Comparison of ENCODE assay signal across 21 mouse cellular contexts in genomic region chr5:137411235-137411634, GRCm38 (mm10).
DNase-seq lines count a peak whose midpoint lies in the region; ATAC-seq and TF ChIP-seq lines count a peak whose summit lies in the region.
"Had no signal": no experiment of that assay in that cellular context is flagged by ENCODE, and none has a peak within 500 bp of the region (broad histone marks: within the 10 kb centered on the region; RNA-seq: fewer than 3 reads in every experiment).

No protein-coding gene starts in this region.

- no peak overlapping the region for H3K4me2 ChIP-seq in limb, embryonic 13.5 days (replicated peaks)
- H3K4me2 ChIP-seq in lung, embryonic 15.5 days = no peak overlapping the region
- no peak overlapping the region for H3K4me2 ChIP-seq in lung, embryonic 16.5 days (ENCODE audit: low read depth, low read length)
- no peak overlapping the region for H3K4me2 ChIP-seq in lung, postnatal 0 days (replicated peaks; ENCODE audit: low read depth, low read length)

- H3K9ac ChIP-seq in limb, embryonic 13.5 days = 0 out of 2 replicates have a peak overlapping the region, but pooled peaks have one; percentile 19
- H3K9ac ChIP-seq in lung, embryonic 15.5 days = no peak overlapping the region
- no peak overlapping the region for H3K9ac ChIP-seq in lung, embryonic 16.5 days (ENCODE audit: low read length)
- H3K9ac ChIP-seq in lung, postnatal 0 days (replicated peaks; ENCODE audit: low read depth) = no peak overlapping the region

- peak; percentile 37; the same call in 1 of the 2 replicates for TF ChIP-seq EP300 in lung, postnatal 0 days (IDR thresholded peaks at IDR 0.05)

- no peak for TF ChIP-seq POLR2A in lung, adult 2 months (IDR thresholded peaks at IDR 0.05; ENCODE audit: borderline replicate concordance, extremely low read depth, low read depth, low read length)

- no peaks in the 10 kb centered on the region for H3K27me3 ChIP-seq in limb, embryonic 13.5 days
- no peaks in the 10 kb centered on the region for H3K27me3 ChIP-seq in limb, embryonic 10.5 days (ENCODE audit: low read depth, poor library complexity, severe bottlenecking)
- no peaks in the 10 kb centered on the region for H3K27me3 ChIP-seq in lung, embryonic 15.5 days
- H3K27me3 ChIP-seq in lung, embryonic 16.5 days (ENCODE audit: control insufficient read depth, insufficient read depth, low read depth, low read length) = no peaks in the 10 kb centered on the region
- no peaks in the 10 kb centered on the region for H3K27me3 ChIP-seq in lung, postnatal 0 days (replicated peaks; ENCODE audit: insufficient read depth, low read length)
- H3K27me3 ChIP-seq: Patski had no signal

- H3K4me1 ChIP-seq in limb, embryonic 13.5 days = peaks cover 11% of the 10 kb centered on the region; the same call in 1 of the 2 replicates
- H3K4me1 ChIP-seq in limb, embryonic 10.5 days = peaks cover 15% of the 10 kb centered on the region
- H3K4me1 ChIP-seq in lung, embryonic 15.5 days = peaks cover 14% of the 10 kb centered on the region; the same call in 1 of the 2 replicates
- H3K4me1 ChIP-seq in lung, embryonic 16.5 days (replicated peaks; ENCODE audit: control insufficient read depth, insufficient read depth, low read length) = peaks cover 5% of the 10 kb centered on the region; the same call in 1 of the 2 replicates
- no peaks in the 10 kb centered on the region for H3K4me1 ChIP-seq in lung, adult 2 months (ENCODE audit: control insufficient read depth, insufficient read depth, low read length)
- no peaks in the 10 kb centered on the region for H3K4me1 ChIP-seq in lung, postnatal 0 days (ENCODE audit: insufficient read depth, low read depth, low read length)

- no peak for ATAC-seq in limb, embryonic 13.5 days (ENCODE audit: low FRiP score, low read depth)
- peak; percentile 38; the same call in 1 of the 2 replicates for ATAC-seq in lung, embryonic 15.5 days (ENCODE audit: borderline replicate concordance, extremely low read depth, low FRiP score, low TSS enrichment)
- peak; percentile 90 for ATAC-seq in lung, embryonic 16.5 days (ENCODE audit: low read depth)
- peak; percentile 92 for ATAC-seq in lung, postnatal 0 days
- ATAC-seq: activated CD4-positive, CD25-positive, alpha-beta regulatory T cell, adult 4 months; CD4-positive, CD25-positive, alpha-beta regulatory T cell, adult 4 months; Patski had no signal

- no peak for DNase-seq in limb, embryonic 10.5 days (ENCODE audit: low spot score)
- DNase-seq in lung, postnatal 25 days (ENCODE audit: low spot score) = no peak
- no peak for DNase-seq in lung, adult 2 months
- DNase-seq in lung, postnatal 0 days (ENCODE audit: low spot score) = peak; percentile 69
- DNase-seq in lung, postnatal 10 days = no peak
- DNase-seq: adrenal gland, adult 2 months; adrenal gland, adult 8-10 months; adrenal gland, postnatal 10 days; adrenal gland, postnatal 14 days; adrenal gland, postnatal 25 days; adrenal gland, postnatal 36 days; B cell, adult 2 months; cerebellum, adult 11 months; cerebellum, adult 11-12 months had no signal

- no peaks in the 10 kb centered on the region for H3K9me3 ChIP-seq in limb, embryonic 13.5 days
- no peaks in the 10 kb centered on the region for H3K9me3 ChIP-seq in limb, embryonic 10.5 days (replicated peaks)
- H3K9me3 ChIP-seq in lung, embryonic 15.5 days = no peaks in the 10 kb centered on the region
- H3K9me3 ChIP-seq in lung, embryonic 16.5 days (ENCODE audit: control insufficient read depth, low read length) = no peaks in the 10 kb centered on the region
- H3K9me3 ChIP-seq in lung, postnatal 0 days (ENCODE audit: low read length) = no peaks in the 10 kb centered on the region
- H3K9me3 ChIP-seq: G1E had no signal

- H3K36me3 ChIP-seq in limb, embryonic 13.5 days = no peaks in the 10 kb centered on the region
- no peaks in the 10 kb centered on the region for H3K36me3 ChIP-seq in limb, embryonic 10.5 days
- H3K36me3 ChIP-seq in lung, embryonic 15.5 days = no peaks in the 10 kb centered on the region
- no peaks in the 10 kb centered on the region for H3K36me3 ChIP-seq in lung, embryonic 16.5 days (ENCODE audit: control insufficient read depth, insufficient read depth, low read length)
- H3K36me3 ChIP-seq in lung, postnatal 0 days (ENCODE audit: insufficient read depth, low read length) = no peaks in the 10 kb centered on the region
- H3K36me3 ChIP-seq: G1E had no signal

- WGBS in limb, embryonic 13.5 days = 65% methylated on average over 8 of the region's 8 CpGs
- 73% methylated on average over 8 of the region's 8 CpGs for WGBS in limb, embryonic 10.5 days
- 46% methylated on average over 8 of the region's 8 CpGs for WGBS in lung, embryonic 15.5 days
- 43% methylated on average over 8 of the region's 8 CpGs for WGBS in lung, embryonic 16.5 days
- 55% methylated on average over 8 of the region's 8 CpGs for WGBS in lung, adult 2 months
- WGBS in lung, postnatal 0 days = 43% methylated on average over 8 of the region's 8 CpGs

- no peak for TF ChIP-seq CTCF in lung, adult 2 months (IDR thresholded peaks at IDR 0.05; ENCODE audit: insufficient read depth, low read length)
- no peak for TF ChIP-seq CTCF in lung, postnatal 0 days (IDR thresholded peaks at IDR 0.05)

- H3K4me3 ChIP-seq in limb, embryonic 13.5 days = no peak overlapping the region
- H3K4me3 ChIP-seq in limb, embryonic 10.5 days = no peak overlapping the region
- H3K4me3 ChIP-seq in lung, embryonic 15.5 days = no peak overlapping the region
- no peak overlapping the region for H3K4me3 ChIP-seq in lung, embryonic 16.5 days (ENCODE audit: low read length)
- H3K4me3 ChIP-seq in lung, adult 2 months (replicated peaks; ENCODE audit: extremely low read depth, low read depth, low read length) = no peak overlapping the region
- H3K4me3 ChIP-seq in lung, postnatal 0 days (ENCODE audit: low read depth, low read length) = no peak overlapping the region

- H3K27ac ChIP-seq in limb, embryonic 13.5 days = no peak overlapping the region
- no peak overlapping the region for H3K27ac ChIP-seq in limb, embryonic 10.5 days
- H3K27ac ChIP-seq in lung, embryonic 15.5 days = peak overlapping the region; percentile 63
- peak overlapping the region; percentile 75 for H3K27ac ChIP-seq in lung, embryonic 16.5 days (ENCODE audit: low read length)
- H3K27ac ChIP-seq in lung, postnatal 0 days (ENCODE audit: low read length) = no peak overlapping the region

Comparison
In these comparisons a context has a peak if more than half of its experiments do, and no peak if none do; other contexts are left out.
1. H3K27ac ChIP-seq: peak in lung, embryonic 15.5 days (single experiment) and lung, embryonic 16.5 days (single experiment); none in limb, embryonic 13.5 days (single experiment), limb, embryonic 10.5 days (single experiment) and lung, postnatal 0 days (single experiment).